Mouse (Mus musculus): ENCODE data around the gene Gnmt. TPM values are rescaled to one million over a fixed set of nuclear protein-coding genes. Genes with fewer than 3 reads are reported as not detected.

Gene Gnmt
- total RNA-seq, 2 experiments from 2014 or later = 0.84 TPM; not detected in 1

DNA sequence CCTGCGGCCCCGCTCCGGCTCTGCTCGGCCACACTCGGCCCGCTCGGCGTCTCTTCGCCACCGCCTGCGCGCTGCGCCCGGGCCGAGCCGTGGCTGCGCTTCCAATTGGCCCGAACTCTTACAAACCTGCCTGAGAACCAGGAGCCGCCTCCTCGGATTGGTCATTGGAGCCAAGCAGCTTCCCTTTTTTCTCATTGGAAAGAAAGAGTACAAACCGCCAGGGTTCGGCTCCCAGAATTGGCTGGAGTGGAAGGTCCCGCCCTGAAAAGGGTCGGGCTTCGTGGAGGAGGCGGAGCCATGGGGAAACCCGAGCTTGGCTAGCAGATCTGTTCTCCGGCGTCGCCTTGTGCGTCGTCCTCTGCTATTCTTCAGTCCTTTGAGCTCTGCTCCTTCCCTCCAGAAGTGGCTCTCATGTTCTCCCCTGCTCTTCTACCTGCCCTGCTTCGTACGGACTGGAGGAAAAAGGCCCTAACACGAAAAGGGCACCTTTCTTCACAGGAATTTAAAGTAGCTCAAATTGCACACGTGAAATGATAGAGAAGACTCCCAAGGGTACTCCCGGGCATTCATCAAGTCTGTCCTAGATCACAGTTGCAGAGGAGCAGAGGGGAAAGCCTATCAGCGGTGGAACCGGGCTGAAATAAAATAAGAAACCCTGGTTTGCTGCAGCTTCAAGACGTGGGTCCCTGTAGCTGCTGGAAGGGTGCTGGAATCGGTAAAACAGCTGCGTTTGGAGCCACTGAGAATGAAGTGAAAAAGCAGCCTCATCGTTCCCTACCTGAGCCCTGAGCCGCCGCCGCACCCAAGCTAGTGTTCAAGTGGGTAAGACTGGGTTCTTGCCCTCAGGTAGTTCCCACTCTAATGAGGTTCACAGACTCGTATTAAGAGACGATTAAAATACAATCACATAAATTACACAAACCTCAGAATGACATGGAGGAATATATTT is 23.8 kb downstream of the Gnmt start, which contains the start of gene Ppp2r5d:
TSS of gene Ppp2r5d (minus strand) at position 225 of the 949 bp plus-strand sequence.
- DNase-seq (ENCODE audit: low spot score in 2 of 2) = peak; percentile 93 to 96

- no peak for DNase-seq (ENCODE audit: low spot score in 2 of 2)
Measured at GRCm38 (mm10) chr17:46703971-46704886, 24.7 kb downstream of the Gnmt start.

GRCm38 (mm10) chr17:46702506-46702905 is 26.5 kb downstream of the Gnmt start:
- DNase-seq (ENCODE audit: low spot score in 2 of 2) = no peak

DNA sequence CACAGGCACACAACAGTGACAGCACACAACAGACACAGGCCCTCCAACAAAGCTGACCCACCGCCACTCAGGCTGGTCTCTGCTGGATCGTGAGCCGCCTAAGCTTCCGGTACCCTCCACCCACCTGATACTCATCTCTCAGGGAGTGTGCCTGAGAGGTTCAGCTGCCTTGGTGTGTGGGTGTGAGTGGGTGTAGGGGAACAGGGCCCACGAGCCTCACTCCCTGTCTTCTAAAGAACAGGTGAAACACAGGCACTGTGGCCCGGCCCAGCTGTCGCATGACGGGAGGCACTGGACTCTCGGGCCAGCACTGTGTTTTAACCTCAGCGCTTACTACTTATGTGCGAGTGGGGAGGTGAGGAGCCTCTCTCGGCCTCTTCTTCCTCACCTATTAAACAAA is 26.9 kb downstream of the Gnmt start:
- DNase-seq (ENCODE audit: low spot score in 2 of 2) = peak in 1 of 2 experiments; percentile 16

GRCm38 (mm10) chr17:46701489-46701888 is 27.5 kb downstream of the Gnmt start:
- peak in 1 of 2 experiments; percentile 25 for DNase-seq (ENCODE audit: low spot score in 2 of 2)

DNA sequence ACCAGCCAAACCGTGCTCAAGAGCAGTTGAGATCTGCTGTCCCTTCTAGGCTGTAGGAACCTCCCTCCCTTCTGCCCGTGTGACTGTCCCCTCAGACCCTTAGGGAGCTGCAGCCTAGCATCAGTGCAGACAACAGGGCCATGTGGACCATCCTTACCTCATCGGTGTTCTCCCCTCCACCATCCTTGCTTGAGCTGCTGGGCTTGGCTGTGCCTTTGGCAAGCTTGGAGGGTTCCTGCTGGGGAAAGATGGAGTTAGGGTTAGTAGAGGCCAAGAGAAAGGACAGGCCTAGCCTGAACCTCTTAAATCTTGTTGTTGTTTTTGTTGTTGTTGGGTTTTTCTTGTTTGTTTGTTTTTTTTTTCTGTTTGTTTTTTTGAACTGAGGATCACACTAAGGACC is 29.1 kb downstream of the Gnmt start:
- DNase-seq (ENCODE audit: low spot score in 2 of 2) = no peak

DNA sequence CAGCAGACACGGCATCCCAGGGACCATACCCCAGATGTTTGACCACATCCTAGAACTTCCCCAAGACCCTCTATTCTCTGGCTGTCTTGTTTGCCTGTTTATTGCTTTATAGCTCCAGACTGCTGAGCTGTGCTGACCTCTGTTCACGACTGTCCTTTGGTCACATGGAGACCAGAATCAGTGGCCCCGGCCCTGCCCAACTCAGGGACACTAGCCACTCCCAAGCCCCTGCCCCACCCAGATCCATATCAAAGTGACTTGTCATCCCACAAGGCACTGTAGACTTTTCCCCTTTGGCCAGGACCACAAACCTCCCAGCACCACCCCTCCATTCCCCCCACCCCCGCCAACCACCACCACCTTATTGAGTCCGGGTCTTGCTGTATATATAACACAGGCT is 29.7 kb downstream of the Gnmt start:
- no peak for DNase-seq (ENCODE audit: low spot score in 2 of 2)

GRCm38 (mm10) chr17:46698515-46698914 is 30.5 kb downstream of the Gnmt start:
- no peak for DNase-seq (ENCODE audit: low spot score in 2 of 2)

DNA sequence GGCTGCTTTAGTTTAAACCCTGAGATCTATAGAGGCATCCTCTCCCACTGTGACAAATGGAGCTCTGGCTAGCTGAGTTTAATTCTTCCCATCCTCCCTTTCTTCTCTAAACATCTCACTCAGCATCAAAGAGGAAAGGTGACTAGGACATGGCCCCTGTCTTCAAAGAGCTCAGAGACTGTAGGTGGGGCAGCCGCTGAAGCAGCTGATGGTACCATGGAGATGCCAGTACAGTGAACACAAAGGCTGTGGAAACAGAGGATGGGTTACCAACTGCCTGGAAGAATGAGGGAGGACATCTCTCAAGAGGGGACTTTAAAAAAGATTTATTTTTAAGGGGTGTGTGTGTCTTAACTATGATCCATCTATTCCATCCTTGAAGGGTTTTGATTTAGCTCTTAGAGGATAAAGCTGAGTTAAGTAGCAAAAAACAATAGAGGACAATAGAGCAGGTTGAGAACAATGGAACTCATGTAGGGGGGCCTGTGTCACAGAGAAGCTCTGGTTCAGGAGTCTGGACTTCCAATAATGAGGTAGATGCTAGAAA is 34.4 kb downstream of the Gnmt start:
- DNase-seq (ENCODE audit: low spot score in 2 of 2) = no peak

DNA sequence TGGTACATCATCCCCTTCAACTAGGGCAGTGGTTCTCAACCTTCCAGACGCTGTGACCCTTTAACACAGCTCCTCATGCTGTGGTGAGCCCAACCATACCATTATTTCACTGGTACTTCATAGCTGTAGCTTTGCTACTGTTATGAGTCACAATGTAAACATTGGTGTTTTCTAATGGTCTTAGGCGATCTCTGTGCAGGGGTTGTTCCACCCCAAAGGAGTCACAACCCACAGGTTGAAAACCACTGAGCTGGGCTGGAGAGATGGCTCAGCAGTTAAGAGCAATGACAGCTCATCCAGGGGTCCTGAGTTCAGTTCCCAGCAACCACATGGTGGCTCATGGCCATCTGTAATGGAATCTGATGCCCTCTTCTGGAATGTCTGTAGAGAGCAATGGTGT is 37.6 kb downstream of the Gnmt start:
- DNase-seq (ENCODE audit: low spot score in 2 of 2) = no peak

DNA sequence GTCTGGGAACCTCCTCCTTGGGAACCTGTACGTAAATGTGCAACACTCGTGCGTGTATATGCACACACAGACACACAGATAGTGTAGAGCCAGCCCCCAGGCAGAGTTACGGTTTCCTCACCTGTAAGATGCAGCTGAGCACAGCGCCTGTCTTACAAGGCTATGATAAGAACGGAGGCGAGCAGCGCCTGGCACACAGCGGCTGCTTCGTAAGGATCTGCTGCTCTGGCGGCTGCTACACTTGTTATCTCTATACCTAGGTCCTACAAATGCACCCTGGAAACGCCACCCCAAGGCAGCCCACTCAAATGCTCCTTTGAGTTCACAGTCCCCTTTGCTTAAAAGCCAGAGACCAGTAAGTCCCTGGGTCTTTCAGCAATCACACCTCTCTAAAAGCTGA is 38.3 kb downstream of the Gnmt start:
- no peak for DNase-seq (ENCODE audit: low spot score in 2 of 2)

- no peak for DNase-seq (ENCODE audit: low spot score in 2 of 2)
Measured at GRCm38 (mm10) chr17:46685913-46686312, 43.1 kb downstream of the Gnmt start.

DNA sequence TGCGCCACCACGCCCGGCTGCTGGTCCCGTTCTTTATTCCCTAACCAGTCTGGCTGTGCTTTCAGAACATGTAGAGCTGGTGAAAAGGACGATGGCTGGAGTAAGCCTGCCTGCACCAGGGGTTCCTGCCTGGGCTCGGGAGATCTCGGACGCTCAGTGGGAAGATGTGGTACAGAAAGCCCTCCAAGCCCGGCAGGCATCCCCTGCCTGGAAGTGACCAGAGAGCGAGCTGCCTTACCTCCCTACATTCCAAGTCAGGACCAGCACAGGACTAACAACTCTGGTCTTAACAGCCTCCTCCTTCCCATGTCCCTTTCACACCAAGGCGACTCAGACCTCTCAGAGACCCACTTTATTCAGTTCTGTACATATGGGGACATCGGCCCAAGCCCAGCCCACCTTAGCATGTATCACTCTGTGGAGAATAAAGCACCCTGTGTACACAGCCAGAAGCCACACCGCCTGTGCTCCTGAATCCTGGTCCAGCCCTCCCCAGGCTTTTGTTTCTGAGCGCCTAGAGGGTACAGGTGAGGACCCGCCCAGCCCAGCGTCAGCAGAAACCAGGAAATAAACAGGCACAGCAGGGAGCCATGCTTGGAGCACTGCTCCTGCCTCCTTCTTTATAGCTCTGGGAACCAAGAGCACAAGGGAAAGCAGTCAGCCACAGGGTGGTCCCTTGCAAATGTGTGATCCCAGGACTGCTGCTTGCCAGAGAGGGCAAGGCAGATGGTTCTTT is 46.1 kb downstream of the Gnmt start:
- DNase-seq (ENCODE audit: low spot score in 2 of 2) = no peak

GRCm38 (mm10) chr17:46681466-46682118 is 47.4 kb downstream of the Gnmt start:
- no peak for DNase-seq (ENCODE audit: low spot score in 2 of 2)

GRCm38 (mm10) chr17:46680760-46681373 is 48.1 kb downstream of the Gnmt start, which contains the start of gene Klhdc3:
Gene Klhdc3, minus strand, starts transcription at chr17:46680914.
- DNase-seq (ENCODE audit: low spot score in 2 of 2) = peak; percentile 97 to 98

DNA sequence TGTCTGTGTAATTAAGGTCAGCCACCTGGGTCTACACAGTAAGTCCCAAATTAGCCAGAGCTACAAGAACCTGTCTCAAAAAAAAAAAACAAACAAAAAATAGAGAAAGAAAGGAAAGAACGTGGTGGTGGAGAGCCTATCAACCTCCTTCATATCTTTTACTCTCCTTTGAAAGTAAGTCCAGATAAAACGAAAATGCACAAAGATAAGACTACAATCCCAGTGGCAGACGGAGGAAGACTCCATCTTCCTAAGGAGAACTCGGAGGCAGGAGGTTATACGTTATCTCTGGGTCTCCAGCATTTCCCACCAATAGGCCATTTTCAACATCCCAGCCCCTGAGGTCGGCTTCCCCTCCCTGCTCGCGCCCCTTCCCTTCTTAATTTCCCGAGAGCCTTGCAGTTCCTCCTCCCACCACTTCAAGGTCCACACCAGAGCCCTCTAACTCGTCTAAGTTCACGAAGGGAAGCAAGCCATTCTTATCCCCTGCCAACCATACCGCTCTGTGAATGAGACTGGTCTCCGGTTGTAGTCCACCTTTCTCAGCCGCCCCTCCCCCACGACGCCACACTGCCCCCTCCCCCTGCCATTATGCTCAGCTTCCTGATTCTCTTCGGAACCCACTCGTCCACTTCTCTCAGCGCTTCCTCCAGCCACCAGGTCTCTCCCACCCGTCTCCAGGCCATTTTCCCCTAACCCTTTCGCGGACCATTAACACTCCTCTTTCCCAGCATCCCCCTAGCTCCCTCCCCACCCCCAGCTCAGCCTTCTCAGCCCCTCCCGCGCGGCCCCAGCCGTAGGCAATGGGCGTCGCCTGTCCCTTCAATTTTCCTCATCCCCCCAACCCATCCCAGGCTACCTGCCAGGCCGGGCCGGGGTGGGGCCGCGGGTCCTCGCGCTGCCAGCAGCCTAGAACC is 48.9 kb downstream of the Gnmt start:
- peak; percentile 24 to 30 for DNase-seq (ENCODE audit: low spot score in 2 of 2)

- no peak for DNase-seq (ENCODE audit: low spot score in 2 of 2)
Measured at GRCm38 (mm10) chr17:46678911-46679310, 50.1 kb downstream of the Gnmt start.

GRCm38 (mm10) chr17:46678416-46678815 is 50.6 kb downstream of the Gnmt start, which contains the start of gene Mea1:
Gene Mea1, plus strand, starts transcription at chr17:46678793.
- no peak for DNase-seq (ENCODE audit: low spot score in 2 of 2)

Measured in left cerebral cortex, adult 18-20 months (tissue).